Mouse (Mus musculus): ENCODE data around the gene Padi2.

DNA sequence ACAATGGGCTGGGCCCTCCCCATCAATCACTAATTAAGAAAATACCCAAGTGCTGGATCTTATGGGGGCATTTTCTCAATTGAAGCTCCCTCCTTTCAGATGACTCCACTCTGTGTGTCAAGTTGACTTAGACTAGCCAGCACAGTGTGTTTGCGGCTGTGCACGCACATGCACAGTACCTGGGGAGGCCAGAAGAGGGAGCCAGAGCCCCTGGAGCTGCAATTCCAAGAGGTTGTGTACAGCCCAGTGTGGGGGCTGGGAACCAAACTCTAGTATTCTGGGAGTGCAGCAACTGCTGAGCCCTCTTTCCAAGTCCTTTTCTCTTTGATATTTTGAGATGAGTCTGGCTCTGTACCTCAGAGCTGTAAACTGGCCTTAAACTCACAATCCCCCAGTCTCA is 75.5 kb downstream of the Padi2 start:
- TF ChIP-seq POLR2A (IDR thresholded peaks at IDR 0.05; ENCODE audit: borderline replicate concordance, extremely low read depth, low read depth, low read length) = no peak
- TF ChIP-seq CTCF (IDR thresholded peaks at IDR 0.05; ENCODE audit: insufficient read depth, low read length) = no peak
